Mouse (Mus musculus): ENCODE results near the gene Fermt1.

Fermt1 gene

DNA sequence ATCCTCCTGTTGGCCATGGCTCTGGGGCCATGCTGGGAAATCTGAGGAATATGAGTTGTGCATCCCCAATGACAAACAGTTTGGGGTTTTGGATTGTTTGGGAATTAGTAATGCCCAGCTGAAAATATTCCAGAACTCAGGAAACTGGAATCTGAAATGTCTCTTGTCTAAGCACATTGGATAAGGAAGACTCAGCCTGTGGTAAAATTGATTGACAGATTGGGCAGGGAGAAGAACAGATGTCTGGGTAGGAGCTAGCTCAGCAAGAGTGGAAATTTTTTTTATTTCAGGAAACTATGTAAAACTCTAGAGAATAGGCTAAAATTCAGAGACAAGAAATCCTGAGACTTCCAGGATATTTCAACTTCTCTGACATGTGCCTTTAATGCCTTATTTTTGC lies 85.3 kb downstream of the Fermt1 start:
- no peak for DNase-seq (ENCODE audit: low read depth)

DNA sequence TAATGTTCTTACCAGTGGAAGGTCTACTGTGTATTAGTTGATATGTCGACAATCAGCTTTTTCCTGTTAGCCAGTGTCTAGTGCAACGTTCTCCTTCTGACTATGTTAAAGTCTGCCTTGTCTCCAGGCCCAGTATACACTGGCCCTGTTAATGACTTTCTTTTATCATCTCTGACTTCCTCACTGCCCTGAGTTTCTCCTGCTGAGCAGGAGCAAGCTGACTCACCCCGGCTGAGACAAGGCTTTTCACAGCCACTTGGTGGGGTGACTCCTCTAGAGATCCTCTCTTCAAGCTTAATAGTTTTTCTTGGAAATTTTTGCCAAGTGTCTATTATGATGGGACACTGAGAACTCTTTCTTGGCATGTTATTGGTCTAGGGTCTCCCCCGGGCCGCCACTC lies 89.4 kb downstream of the Fermt1 start:
- DNase-seq (ENCODE audit: low read depth) = no peak

All from c-Kit-positive CD71-positive TER-119-negative erythroid progenitor cells, embryonic 14.5 days (primary cell).